Mouse (Mus musculus) limb, embryonic 10.5 days (tissue): ENCODE measurements around the gene Xpnpep1. TPM values are rescaled to one million over a fixed set of nuclear protein-coding genes. Genes with fewer than 3 reads are reported as not detected.

Experiments used
- DNase-seq: peaks from one replicate; pipeline ENCODE4 v3.0.0-alpha.2; 2017; ENCODE audit warnings: low spot score
- H3K27ac ChIP-seq: fragments of 300-500 bp; sonication (generic); 2 replicates; pipeline ENCODE4 v1.5.1; 2016; ENCODE audit warnings: mild to moderate bottlenecking
- H3K27me3 ChIP-seq: fragments of 300-500 bp; sonication (generic); 2 replicates; pipeline ENCODE4 v1.6.1; 2016; ENCODE audit warnings: low read depth, mild to moderate bottlenecking; ENCODE audit not compliant: poor library complexity, severe bottlenecking
- H3K36me3 ChIP-seq: fragments of 300-500 bp; sonication (generic); 2 replicates; pipeline ENCODE4 v1.6.1; 2016; ENCODE audit warnings: mild to moderate bottlenecking, moderate library complexity
- H3K4me1 ChIP-seq: fragments of 300-500 bp; sonication (generic); 2 replicates; pipeline ENCODE4 v1.6.1; 2016
- H3K4me3 ChIP-seq: fragments of 300-500 bp; sonication (generic); 2 replicates; pipeline ENCODE4 v1.5.1; 2016; ENCODE audit warnings: mild to moderate bottlenecking, moderate library complexity
- H3K9me3 ChIP-seq: fragments of 300-500 bp; sonication (generic); replicated peaks from 2 replicates; pipeline ENCODE4 v1.6.1; 2016; ENCODE audit warnings: mild to moderate bottlenecking
- WGBS: fragments of 180-500 bp; shearing (Covaris S2); methylation state at CpG from one replicate; pipeline ENCODE4 v1.1.7; 2016; 5-methylcytosine and 5-hydroxymethylcytosine counted together
- polyA plus RNA-seq: library from polyadenylated mRNA; unstranded; fragments of >200 nt; fragmentation: Nextera tagmentation; extraction: Ambion mirVana; gene quantifications from 2 replicates; pipeline ENCODE4 v1.2.1, GENCODE M21; 2016

The Xpnpep1 gene
- polyA plus RNA-seq, 1 experiment from 2014 or later: 152 TPM

GRCm38 (mm10) chr19:53059344-53060111 lies 19.5 kb upstream of the Xpnpep1 start:
- 90% methylated on average over 16 of the region's 16 CpGs for WGBS
- Histone ChIP-seq H3K27me3 (no peaks in the 10 kb centered on the region), H3K4me3 (no peak overlapping the region), H3K27ac (no peak overlapping the region), H3K36me3 (no peaks in the 10 kb centered on the region), H3K4me1 (peaks cover 8% of the 10 kb centered on the region), H3K9me3 (no peaks in the 10 kb centered on the region)
- no peak for DNase-seq

DNA sequence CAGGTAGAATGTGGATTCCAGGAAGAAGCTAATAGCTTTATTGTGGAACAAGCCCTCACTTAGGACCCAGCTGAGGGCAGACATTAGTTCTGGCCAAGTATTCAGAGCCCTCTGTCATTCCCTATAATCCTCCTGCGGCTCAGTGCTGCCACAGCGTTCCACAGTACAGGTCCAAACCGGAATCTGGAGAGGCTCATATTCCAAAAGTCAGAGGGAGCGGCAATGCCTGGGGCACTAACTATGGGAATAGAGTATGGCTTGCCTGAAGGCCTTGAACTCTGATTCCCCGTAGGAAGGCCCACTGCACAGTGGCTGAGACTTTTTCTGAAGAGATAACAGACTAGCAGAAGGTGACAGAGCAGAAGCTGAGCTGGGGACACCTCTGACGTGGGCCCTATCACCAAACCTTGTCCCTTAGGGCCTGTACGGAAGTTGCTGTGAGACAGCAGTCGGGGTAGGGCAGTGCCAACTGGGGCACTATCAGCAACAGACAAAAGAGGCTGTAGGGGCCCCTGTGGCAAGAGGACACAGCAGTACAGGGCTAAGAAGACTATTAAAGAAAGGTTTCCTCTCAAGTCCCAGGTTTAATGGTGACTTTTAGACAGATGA lies 18.8 kb upstream of the Xpnpep1 start:
- H3K4me3 ChIP-seq: no peak overlapping the region
- H3K27ac ChIP-seq: no peak overlapping the region
- H3K36me3 ChIP-seq: no peaks in the 10 kb centered on the region
- WGBS: 86% methylated on average over 8 of the region's 8 CpGs
- no peaks in the 10 kb centered on the region for H3K9me3 ChIP-seq
- 0 out of 2 replicates have a peak, but pooled peaks cover 4% of the 10 kb centered on the region for H3K4me1 ChIP-seq
- no peaks in the 10 kb centered on the region for H3K27me3 ChIP-seq
- DNase-seq: no peak

GRCm38 (mm10) chr19:53057980-53058725 lies 18.1 kb upstream of the Xpnpep1 start:
- no peaks in the 10 kb centered on the region for H3K36me3 ChIP-seq
- H3K4me1 ChIP-seq: 0 out of 2 replicates have a peak, but pooled peaks cover 4% of the 10 kb centered on the region
- 88% methylated on average over 16 of the region's 16 CpGs for WGBS
- no peak overlapping the region for H3K27ac ChIP-seq
- no peak overlapping the region for H3K4me3 ChIP-seq
- no peaks in the 10 kb centered on the region for H3K27me3 ChIP-seq
- no peak for DNase-seq
- no peaks in the 10 kb centered on the region for H3K9me3 ChIP-seq

DNA sequence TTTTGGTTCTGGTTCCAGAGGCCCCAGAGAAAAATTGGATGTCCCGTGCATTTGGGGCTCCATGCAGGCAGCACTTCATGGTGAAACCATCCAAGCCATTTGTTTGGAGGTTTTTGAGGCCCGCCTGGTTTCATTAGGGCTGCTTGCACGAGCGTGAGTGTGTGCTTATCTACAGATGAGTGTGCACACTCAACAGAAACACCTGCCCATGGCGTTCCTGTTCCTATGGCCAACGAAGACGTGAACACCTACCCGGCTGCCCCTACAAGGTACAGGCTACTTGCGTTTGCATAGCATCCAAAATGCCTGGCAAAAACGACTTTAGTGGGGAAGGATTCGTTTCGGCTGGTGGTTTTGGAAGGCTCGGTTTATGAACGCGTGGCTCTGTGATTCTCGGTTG lies 13.3 kb upstream of the Xpnpep1 start:
- no peak for DNase-seq
- Histone ChIP-seq H3K4me3 (no peak overlapping the region), H3K27me3 (no peaks in the 10 kb centered on the region), H3K9me3 (no peaks in the 10 kb centered on the region), H3K27ac (no peak overlapping the region), H3K36me3 (no peaks in the 10 kb centered on the region), H3K4me1 (peaks cover 19% of the 10 kb centered on the region)
- WGBS: 95% methylated on average over 16 of the region's 16 CpGs

DNA sequence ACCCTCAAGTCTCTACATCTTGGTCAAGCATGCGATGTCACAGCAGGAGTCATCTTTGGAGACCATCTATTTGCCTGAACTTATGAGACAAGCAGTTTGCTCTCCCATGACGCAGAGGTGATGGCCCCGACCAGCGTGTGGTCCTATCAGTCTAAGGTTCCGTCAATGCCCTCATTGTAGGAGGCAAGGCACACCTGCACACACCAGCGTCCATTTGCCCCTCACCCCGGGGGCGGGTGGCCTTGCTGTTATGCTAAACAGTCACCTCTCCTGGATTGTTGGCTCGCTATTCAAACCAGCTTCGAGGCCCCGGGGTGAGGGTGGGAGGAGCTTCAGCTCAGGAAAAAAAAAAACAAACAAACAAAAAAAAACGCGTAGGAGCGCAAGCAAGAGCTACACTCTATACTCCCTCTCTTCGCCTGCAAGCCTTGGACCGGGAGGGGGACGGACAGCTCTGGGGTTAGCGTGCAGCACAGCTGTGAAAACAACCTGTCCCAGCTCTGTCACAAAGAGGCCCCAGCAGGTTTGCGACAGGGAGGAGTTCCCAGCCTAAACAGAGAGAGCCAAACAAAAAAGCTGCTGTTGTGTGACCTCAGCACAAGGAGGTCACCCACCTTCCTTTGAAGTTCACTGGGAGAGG lies 12.1 kb upstream of the Xpnpep1 start:
- H3K36me3 ChIP-seq: no peaks in the 10 kb centered on the region
- WGBS: 36% methylated on average over 19 of the region's 19 CpGs
- H3K27ac ChIP-seq: peak overlapping the region; percentile 61
- DNase-seq: peak; percentile 45
- peak overlapping the region; percentile 8 for H3K4me3 ChIP-seq
- H3K27me3 ChIP-seq: no peaks in the 10 kb centered on the region
- H3K4me1 ChIP-seq: peaks cover 19% of the 10 kb centered on the region
- H3K9me3 ChIP-seq: no peaks in the 10 kb centered on the region

DNA sequence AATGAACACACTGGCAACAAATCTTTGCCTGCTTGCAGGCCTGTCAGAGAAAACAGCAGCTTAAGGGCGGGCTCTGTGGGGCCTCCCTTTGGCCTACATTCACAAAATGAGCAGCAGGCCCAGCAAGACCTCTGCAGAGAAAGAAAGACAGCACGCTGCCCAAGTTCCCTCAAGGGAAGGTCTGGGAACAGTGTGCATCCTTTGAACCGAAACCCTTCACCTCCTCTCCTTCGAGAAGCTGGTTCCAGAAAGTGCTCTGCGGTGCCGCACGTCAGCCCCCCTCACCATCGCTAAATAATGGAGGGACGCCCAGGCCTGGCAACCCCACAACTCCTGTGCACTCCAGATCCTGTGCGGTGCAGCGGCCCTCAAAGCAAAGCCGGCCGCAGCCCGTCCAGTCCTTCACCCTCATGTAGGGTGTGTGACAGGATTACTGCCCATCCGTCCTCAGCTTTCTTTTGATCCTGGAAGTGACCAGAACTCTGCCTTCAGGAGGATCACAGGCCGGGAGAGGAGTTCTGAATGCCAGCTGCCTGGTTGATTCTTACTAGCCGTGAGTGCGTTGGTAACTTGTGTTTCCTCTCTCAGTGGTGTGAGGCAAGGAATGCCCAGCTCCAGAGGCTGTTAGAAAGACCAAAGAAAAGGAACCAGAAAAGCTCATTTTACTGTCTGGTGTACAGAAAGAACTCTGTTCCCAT lies 11.4 kb upstream of the Xpnpep1 start:
- Histone ChIP-seq H3K36me3 (no peaks in the 10 kb centered on the region), H3K9me3 (no peaks in the 10 kb centered on the region), H3K27ac (peak overlapping the region; percentile 61), H3K27me3 (no peaks in the 10 kb centered on the region), H3K4me1 (peaks cover 19% of the 10 kb centered on the region), H3K4me3 (no peak overlapping the region)
- WGBS: 44% methylated on average over 18 of the region's 18 CpGs
- no peak for DNase-seq

- Histone ChIP-seq H3K4me3 (no peak overlapping the region), H3K27me3 (no peaks in the 10 kb centered on the region), H3K36me3 (no peaks in the 10 kb centered on the region), H3K27ac (no peak overlapping the region), H3K4me1 (peaks cover 19% of the 10 kb centered on the region), H3K9me3 (no peaks in the 10 kb centered on the region)
- 84% methylated on average over 3 of the region's 3 CpGs for WGBS
- DNase-seq: no peak
Measured at GRCm38 (mm10) chr19:53050100-53050499, 10.1 kb upstream of the Xpnpep1 start.

DNA sequence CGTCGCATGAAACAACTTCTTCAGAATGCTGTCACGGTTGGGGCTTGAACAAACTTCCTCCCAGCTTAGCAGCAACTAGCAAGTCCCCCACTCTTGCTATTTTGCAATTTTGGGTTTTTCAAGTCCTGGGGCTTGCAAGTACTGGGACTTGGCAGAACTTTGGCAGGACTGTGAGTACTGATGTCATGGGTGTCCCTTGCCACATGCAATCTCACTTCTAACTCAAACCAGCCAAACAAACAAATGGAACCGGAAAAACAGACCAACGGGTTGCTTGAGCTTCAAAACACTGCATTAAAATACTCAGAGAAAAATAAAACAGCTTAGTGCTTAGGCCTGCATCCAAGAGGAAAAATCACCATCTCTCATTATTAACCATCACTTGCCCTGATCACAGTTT lies 7.2 kb upstream of the Xpnpep1 start:
- H3K9me3 ChIP-seq: no peaks in the 10 kb centered on the region
- no peaks in the 10 kb centered on the region for H3K36me3 ChIP-seq
- H3K27ac ChIP-seq: no peak overlapping the region
- DNase-seq: no peak
- peaks cover 12% of the 10 kb centered on the region for H3K4me1 ChIP-seq
- 82% methylated on average over 5 of the region's 5 CpGs for WGBS
- H3K4me3 ChIP-seq: no peak overlapping the region
- no peaks in the 10 kb centered on the region for H3K27me3 ChIP-seq

- DNase-seq: no peak
- Histone ChIP-seq H3K4me3 (no peak overlapping the region), H3K27ac (no peak overlapping the region), H3K4me1 (peaks cover 8% of the 10 kb centered on the region), H3K9me3 (no peaks in the 10 kb centered on the region), H3K27me3 (no peaks in the 10 kb centered on the region), H3K36me3 (no peaks in the 10 kb centered on the region)
- WGBS: 93% methylated on average over 13 of the region's 13 CpGs
Measured at GRCm38 (mm10) chr19:53043423-53044125, 3.6 kb upstream of the Xpnpep1 start.

DNA sequence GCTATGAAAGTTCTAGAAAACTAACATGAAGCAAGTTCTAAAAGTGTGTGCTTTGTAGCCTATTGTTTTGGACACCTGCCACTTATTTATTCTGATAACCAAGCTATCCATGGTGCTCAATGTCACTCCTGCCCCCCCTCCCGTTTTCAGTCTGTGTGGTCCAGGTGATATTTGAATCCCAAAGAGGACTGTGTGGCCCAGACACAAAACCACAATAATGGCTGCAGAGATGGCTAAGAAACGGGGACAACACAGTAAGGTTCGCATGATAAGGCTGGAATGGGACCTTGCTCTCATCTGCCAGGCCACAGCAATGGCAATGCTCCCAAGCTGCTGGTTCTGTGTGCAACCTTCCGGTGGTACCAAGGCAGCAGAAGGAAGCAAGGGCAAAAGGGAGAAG lies 1.6 kb upstream of the Xpnpep1 start:
- Histone ChIP-seq H3K9me3 (no peaks in the 10 kb centered on the region), H3K36me3 (no peaks in the 10 kb centered on the region), H3K4me1 (peaks cover 22% of the 10 kb centered on the region), H3K27ac (no peak overlapping the region), H3K27me3 (no peaks in the 10 kb centered on the region), H3K4me3 (no peak overlapping the region)
- DNase-seq: no peak
- 73% methylated on average over 4 of the region's 4 CpGs for whole genome bisulfite sequencing

GRCm38 (mm10) chr19:53041133-53041510 lies 1.1 kb upstream of the Xpnpep1 start:
- no peak for DNase-seq
- no peak overlapping the region for H3K27ac ChIP-seq
- peaks cover 22% of the 10 kb centered on the region for H3K4me1 ChIP-seq
- 83% methylated on average over 5 of the region's 5 CpGs for WGBS
- H3K27me3 ChIP-seq: no peaks in the 10 kb centered on the region
- H3K36me3 ChIP-seq: peaks cover 3% of the 10 kb centered on the region; the same call in 1 of the 2 replicates
- H3K4me3 ChIP-seq: no peak overlapping the region
- no peaks in the 10 kb centered on the region for H3K9me3 ChIP-seq

DNA sequence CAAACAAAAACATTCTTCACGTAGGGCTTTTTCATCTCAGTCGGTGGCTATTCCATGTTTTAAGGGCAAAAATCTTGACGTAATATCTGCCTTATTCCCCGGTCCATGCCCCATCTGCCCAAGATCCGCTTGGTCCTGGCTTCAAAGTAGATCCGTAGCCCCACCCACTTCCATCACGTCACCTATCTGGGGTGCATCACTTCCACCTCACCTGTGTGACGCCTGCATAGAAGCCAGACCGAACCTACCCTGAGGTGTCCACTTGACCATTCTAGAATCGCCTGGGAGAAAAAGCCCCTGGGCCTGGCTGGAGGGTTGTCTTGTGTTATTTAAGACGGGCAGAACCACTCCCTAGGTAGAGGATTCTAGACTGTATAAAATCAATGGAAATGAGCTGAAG lies 924 bp downstream of the Xpnpep1 start:
- 29% methylated on average over 11 of the region's 11 CpGs for WGBS
- Histone ChIP-seq H3K27me3 (no peaks in the 10 kb centered on the region), H3K36me3 (peaks cover 7% of the 10 kb centered on the region; the same call in 1 of the 2 replicates), H3K27ac (peak overlapping the region; percentile 66), H3K4me3 (peak overlapping the region; percentile 83), H3K4me1 (peaks cover 22% of the 10 kb centered on the region), H3K9me3 (no peaks in the 10 kb centered on the region)
- no peak for DNase-seq
